Mouse (Mus musculus): Measurements from ENCODE around the gene Arfip1.

Gene Arfip1

DNA sequence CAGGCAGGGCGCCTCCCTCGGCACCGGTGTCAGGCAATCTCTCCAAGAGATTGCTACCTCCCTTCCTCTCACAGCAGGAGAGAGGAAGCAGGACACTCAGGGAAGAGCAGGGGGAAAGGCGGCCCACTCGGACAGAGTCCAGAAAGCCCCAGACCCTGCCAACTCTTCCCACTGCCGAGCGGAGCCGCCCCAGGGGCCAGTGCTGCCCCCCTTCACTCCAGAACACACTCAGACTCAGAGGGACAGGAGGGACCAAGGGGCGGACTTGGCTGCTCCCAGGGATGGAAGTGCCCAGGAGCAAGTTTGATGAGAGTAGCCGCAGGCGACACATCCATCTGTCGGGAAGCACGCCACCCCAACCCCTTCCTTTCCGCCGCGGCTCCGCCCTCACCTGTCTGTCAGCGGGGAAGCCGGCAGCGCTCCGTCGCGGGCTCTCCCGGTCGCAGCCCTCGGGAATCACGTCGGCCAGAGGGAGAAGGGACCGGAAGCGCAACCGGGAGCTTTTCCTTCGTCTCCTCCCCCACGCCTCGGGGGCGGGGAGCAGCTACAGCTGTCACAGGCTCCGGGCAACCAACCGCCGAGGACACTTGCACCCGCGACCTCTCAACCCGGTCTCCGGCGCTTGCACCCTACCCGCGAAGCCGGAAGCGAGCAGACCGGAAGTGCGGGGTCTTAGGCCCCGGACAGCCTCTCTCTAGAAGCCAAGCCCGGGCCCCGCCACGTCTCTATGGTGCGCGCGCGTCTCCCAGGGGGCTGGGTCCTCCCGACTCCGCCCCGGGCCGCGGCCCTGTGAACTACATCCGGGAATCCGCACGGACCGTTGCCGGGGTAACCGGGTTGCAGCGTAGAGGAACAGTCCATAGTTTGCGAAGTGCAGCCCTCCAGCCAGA lies at the start of gene Arfip1:
Gene Arfip1, minus strand, starts transcription at position 603 of the 890 bp plus-strand sequence.
- peak; percentile 95 to 97 for DNase-seq (ENCODE audit: low spot score in 2 of 2)

DNA sequence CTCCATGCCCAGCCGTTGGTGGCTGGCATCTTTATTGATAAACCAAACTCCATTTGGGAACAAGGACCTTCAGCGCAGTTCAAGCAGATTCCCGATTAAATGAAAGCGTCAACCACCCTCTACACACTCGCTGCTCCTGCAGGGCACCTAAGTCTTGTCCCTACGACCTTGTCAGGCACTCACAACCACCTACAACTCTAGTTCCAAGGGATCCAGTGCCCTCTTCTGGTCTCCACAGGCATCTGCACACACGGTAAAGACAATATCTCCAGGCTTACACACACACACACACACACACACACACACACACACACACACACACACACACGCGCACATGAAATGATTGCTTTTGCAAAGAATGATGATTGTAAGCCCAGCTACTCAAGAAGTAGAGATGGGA lies 49.2 kb upstream of the Arfip1 start:
- DNase-seq (ENCODE audit: low spot score in 2 of 2) = no peak

DNA sequence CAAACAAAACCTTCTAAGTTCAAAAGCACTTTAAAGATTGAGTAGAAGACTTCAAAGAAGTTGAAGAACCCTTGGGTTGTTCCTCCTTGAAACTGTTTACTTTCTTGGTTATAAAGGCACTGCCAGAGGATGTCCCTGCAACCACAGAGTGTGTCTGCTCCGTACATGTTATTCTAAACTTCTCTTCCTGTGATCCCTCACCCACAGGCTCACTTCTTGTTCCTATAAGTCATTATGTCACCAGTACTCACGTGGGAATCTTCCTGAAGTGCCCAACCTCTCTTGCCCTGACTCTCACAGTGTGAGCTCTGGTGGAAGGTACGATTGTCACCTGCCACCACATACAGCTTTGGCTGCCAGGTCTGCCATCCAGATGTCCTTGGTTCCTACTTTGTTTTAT lies 39.6 kb upstream of the Arfip1 start:
- DNase-seq (ENCODE audit: low spot score in 2 of 2) = no peak

- DNase-seq (ENCODE audit: low spot score in 2 of 2) = no peak
These were observed 37.3 kb upstream of the Arfip1 start for GRCm38 (mm10) chr3:84619725-84620124.

DNA sequence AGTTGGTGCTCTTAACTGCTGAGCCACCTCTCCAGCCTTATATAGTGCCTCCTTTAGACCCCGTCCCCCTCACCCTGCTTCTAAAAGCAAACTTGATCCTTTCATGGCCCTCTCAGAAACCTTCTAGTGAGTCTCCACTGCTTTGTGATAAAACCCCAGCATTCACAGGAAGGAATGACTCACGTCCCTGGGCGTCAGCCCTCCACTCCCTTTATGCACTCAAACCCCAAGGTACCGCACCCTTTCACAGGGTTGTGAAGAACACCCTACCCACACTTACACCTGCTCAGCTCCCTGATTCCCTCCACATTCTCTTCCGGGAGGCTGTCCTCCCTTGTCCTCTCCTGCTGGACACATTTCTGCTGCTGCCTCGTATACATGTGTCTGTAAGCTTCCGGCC lies 36.6 kb upstream of the Arfip1 start:
- no peak for DNase-seq (ENCODE audit: low spot score in 2 of 2)

DNA sequence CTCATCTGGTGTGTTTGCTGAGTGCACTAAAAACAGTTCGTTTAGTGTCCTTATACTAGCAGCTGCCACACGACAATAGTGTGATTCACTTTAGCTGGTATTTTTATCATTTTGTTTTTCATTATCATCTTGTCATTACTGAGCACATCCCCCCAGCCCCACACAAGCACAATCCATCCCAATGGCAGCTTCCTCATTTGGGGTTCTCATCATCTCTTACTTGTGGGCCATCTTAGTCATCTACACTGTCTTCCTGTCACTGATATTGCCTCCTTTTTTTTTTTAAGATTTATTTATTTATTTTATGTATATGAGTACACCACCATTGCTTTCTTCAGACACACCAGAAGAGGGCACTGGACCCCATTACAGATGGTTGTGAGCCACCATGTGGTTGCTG lies 36.2 kb upstream of the Arfip1 start:
- no peak for DNase-seq (ENCODE audit: low spot score in 2 of 2)

GRCm38 (mm10) chr3:84615856-84616225 lies 33.4 kb upstream of the Arfip1 start:
- DNase-seq (ENCODE audit: low spot score in 2 of 2) = no peak

GRCm38 (mm10) chr3:84615050-84615855 lies 32.8 kb upstream of the Arfip1 start:
- peak in 1 of 2 experiments; percentile 5 for DNase-seq (ENCODE audit: low spot score in 2 of 2)

GRCm38 (mm10) chr3:84610183-84610710 lies 27.8 kb upstream of the Arfip1 start:
- no peak for DNase-seq (ENCODE audit: low spot score in 2 of 2)

- DNase-seq (ENCODE audit: low spot score in 2 of 2) = no peak
These were observed 20.8 kb upstream of the Arfip1 start for GRCm38 (mm10) chr3:84603212-84603611.

GRCm38 (mm10) chr3:84602759-84603158 lies 20.3 kb upstream of the Arfip1 start:
- no peak for DNase-seq (ENCODE audit: low spot score in 2 of 2)

- DNase-seq (ENCODE audit: low spot score in 2 of 2) = no peak
These were observed 19.6 kb upstream of the Arfip1 start for GRCm38 (mm10) chr3:84601870-84602495.

DNA sequence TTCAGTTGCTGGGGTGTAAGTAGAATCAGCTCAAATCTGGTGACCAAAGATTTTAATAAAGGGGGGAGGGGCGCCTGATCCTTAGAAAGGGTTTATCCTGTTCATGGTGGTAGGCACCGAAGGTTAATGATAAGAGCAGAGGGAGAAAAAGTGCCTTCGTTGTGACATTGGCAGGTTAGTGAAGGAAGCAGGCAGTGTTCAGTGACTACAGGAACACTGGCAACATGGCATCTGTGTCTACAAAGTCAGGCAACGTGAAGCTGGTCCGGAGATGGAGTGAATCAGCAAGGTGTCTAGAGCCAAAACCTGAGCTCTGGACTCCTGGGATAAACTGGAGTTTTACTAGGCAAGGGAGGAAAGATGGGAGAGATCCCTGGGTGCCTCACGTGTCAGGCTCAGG lies 16.3 kb upstream of the Arfip1 start:
- no peak for DNase-seq (ENCODE audit: low spot score in 2 of 2)

DNA sequence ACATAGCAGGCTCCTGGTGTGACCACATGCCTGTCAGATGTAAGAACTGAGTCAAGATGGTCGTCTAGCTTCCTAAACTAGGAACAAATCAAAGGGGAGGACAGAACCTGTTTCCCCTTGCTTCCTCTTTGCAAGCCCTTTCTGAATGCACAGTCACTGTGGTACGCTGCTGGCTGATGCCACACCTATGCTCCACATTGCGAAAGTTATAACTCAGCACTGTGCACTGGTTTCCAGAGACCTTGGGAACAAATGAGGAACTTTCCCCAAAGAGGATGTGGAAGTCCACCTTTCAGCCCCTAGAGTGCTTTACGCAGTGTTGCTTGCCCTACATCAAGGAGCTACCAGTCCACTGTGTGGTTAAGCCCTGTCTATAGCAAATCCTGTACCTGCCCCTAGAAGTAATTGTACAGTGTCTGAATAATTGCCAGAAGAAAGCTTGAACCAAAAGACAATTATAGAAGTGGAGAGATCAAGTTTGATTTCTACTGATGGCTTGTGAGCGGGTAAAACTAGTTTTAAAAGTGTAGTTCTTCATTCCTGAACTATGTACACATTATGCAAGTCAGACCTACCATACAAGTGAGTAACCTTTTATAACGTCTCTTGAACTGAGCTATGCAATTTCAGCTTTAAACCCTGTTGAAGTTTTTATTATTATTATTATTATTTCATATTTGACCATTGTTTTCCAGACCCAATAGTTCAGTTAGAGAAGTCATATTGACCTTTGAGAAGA lies 15.7 kb upstream of the Arfip1 start:
- DNase-seq (ENCODE audit: low spot score in 2 of 2) = no peak

DNA sequence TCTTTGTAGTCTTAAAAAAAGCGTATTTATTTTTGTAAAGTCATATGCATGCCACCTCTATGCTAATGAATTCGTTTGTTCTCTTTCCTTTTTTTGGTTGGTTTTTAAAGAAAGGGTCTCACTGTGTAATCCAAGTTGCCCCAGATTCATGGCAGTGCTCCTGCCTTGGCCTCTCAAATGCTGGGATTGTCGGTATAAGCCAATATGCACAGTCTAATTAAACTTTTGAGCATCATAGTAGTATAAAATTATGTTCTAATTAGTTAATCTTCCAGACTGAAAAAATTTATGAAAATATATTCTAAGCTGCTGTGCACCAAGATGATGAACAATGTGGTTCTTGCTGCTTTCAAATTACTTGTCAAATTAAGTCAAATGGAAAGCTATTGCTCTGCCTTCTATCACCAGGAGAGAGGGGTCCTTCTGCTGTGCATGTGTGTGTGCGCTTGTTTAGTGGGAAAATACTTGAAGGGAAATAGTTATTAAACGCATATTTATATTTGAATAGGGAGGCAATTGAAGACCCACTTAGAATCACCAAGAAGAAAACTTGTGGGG lies 13.3 kb upstream of the Arfip1 start:
- DNase-seq (ENCODE audit: low spot score in 2 of 2) = no peak

DNA sequence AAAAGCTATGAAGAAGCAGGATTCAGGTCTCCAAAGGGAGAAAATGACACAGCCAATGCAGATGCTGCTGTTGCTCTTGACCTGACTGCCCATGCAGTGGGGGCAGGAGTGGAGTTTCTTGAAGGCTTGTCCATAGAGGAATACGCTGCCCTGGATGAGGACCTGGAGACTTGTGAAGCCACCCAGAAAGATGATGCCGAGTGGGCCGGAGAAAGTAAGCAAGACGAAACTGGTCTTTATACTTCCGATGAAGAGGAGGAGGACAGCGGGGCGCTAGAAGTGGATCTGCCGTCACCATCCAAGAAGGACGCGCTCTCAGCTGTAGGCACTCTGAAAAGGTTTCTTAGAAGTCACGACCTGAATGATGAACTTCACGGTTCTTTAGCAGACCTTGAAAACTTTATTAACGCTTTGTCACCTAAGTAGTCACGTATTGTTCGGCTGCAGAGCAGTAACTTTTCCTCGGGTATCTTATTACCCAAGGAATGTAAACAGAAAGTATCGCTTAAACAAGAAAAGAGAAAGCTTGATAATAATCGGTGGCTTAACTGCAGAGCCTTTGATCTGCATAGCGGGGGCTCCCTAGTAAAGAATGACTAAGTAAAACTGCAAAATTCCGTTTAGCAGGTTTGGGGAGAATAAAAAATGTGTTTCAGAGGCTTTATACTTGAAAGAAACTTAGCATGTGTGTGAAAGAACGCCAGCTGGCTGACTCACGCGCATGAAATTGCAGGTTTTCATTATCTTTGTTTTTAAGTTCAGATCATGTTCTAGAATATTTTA lies 12.7 kb upstream of the Arfip1 start:
- DNase-seq (ENCODE audit: low spot score in 2 of 2) = no peak

DNA sequence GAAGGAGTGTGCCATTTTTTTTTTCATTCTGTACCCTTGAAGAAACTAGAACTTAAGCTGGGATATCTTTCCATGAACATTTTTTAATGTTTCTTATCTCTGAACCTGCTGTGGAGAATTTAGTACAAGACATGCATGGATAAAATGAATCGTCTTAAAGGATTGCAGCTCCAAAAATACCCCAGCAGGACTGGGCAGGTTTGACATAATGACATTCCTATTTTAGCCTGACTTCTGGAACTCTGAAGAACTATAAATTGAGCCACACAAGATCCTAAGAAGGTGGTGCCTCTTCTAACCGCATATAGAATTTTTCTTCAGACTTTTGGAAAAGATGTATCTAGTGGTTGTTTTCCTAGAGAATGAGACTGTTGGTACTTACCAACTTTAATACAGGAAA lies 10.8 kb upstream of the Arfip1 start, which contains the start of gene Tigd4:
Gene Tigd4, plus strand, starts transcription at position 301 of the 400 bp plus-strand sequence.
- DNase-seq (ENCODE audit: low spot score in 2 of 2) = no peak

GRCm38 (mm10) chr3:84586736-84587135 lies 4.3 kb upstream of the Arfip1 start:
- DNase-seq (ENCODE audit: low spot score in 2 of 2) = no peak

GRCm38 (mm10) chr3:84582913-84583276 lies 470 bp upstream of the Arfip1 start:
- no peak for DNase-seq (ENCODE audit: low spot score in 2 of 2)

DNA sequence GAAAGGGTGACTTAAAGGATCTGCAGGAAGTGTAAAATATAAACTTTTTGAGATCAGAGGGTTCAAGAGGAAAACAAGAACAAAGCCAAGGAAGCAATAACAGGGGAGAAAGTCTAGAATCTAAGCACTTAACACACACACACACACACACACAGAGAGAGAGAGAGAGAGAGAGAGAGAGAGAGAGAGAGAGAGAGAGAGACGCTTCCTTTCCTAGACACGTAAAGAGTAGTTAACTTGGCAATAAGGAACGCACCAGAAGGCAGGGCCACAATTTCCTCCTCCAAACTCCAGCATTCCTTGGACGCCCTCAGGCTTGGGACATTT lies 766 bp downstream of the Arfip1 start:
- no peak for DNase-seq (ENCODE audit: low spot score in 2 of 2)

Data from cerebellum, postnatal 4 days (tissue).